Mouse (Mus musculus) CD4-positive naive resting alpha-beta T cell, adult 57 days (primary cell): Measurements from ENCODE around the gene Clec1b. TPM values are rescaled to one million over a fixed set of nuclear protein-coding genes. Genes with fewer than 3 reads are reported as not detected.

Source experiments
- total RNA-seq: library from RNA; stranded (reverse); gene quantifications from one replicate; pipeline ENCODE4 v1.2.4, GENCODE M21; 2023

Gene Clec1b
- not detected for total RNA-seq

DNA sequence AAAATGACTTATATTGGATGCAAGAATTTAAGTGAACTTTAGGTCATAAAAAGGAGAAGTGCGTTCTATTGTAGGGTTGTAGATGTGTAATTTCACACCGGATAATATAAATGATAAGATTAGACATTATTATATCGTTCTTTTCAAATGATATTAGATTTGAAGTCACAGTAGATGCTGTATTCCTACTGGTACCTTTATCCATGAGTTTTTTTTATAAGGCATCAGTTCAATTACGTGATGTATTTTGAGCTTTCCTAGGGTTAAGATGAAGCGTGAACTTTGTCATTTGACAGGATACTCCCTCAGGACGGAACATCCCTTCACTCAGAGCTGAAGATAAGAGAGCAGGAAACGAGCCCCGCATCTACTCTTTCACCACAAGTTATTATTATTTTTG, at the start of gene Clec1b:
Gene Clec1b, plus strand, starts transcription at position 301 of the 400 bp plus-strand sequence.

DNA sequence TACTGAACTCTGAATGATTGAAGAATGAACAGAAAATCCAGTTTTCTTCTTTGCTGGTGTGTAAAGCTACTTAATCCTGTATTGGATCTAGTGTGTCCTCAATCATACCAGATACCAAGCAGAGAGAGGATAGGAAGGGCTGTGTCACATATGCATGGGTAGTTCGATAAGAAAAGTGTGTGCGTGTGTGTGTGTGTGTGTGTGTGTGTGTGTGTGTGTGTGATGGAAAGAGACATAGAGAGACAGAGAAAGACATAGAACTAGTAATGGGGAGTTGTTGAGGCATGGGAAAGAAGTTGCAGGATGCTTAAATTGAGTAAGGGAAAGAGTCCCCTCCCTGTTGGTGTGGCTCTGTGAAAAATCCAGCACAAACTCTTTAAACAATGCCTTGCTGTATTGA, 11.3 kb upstream of the Clec1b start, which contains the start of gene Clec12b:
Gene Clec12b, minus strand, starts transcription at position 101 of the 400 bp plus-strand sequence.

DNA sequence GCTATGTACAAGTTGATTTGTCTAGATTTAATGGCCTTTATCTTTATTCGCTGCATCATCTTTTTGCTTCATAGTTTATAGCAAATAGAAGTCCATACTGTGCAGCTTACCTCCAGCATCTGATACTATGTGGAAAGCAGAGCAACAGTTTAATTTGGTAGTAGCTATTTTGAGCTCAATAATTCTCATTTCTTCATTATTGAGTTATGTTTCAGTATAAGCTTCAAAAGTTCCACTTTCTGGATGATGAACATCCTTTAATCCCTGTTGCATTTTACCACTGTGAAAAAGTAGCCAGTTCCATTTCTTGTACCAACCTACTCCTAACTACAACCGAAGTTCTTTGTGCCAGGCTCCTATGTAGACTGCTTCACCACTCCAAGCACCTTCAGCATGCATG, 11.5 kb downstream of the Clec1b start, which contains the start of gene Clec9a:
Gene Clec9a, plus strand, starts transcription at position 301 of the 400 bp plus-strand sequence.

DNA sequence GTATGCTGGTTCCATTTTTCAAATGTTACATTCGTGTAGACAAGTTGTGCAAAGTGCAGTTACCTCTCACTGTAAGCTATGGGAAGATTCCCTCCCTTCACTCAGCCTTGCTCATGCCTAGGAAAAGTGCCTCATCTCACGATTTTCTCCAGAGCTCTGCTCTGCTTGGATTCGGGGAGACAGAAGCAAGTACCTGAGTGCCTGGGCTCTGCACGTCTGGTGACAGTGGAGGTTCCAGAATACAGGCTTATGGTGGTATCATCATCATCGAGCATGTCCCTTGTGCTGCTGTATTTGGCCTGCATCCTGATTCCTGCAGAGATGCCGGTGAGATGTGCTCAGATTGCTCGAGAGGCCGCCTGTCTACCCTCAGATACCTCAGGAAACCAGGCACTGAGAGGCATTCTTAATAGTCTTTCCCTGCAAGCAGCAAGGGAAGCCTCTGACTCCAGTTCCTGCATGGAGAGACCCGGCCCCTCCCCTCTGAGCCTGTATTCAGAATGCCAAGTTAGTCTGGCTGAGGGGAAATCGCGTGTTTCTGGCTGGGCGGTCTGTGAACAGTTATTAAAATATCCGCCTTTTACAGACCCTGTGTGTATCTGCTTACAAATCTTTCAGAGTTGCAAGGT, 54.4 kb downstream of the Clec1b start, which contains the start of gene Clec1a:
Gene Clec1a, minus strand, starts transcription at position 590 of the 629 bp plus-strand sequence.

Other genes starting within 250 kb of the Clec1b start
- 196 TPM for gene Clec2d, start 216.7 kb upstream of the Clec1b start, total RNA-seq
- 621 TPM for gene Cd69, start 121.9 kb upstream of the Clec1b start, total RNA-seq
- not detected for gene 4922502D21Rik, start 65.5 kb upstream of the Clec1b start, total RNA-seq
- gene Clec12a, start 54.6 kb upstream of the Clec1b start, total RNA-seq: 1.3 TPM
- gene Clec12b, start 11.4 kb upstream of the Clec1b start, total RNA-seq: not detected
- gene Clec9a, start 11.6 kb downstream of the Clec1b start, total RNA-seq: 2.5 TPM
- not detected for gene Clec1a, start 54.7 kb downstream of the Clec1b start, total RNA-seq
- not detected for gene Olr1, start 109.9 kb downstream of the Clec1b start, total RNA-seq
- gene Tmem52b, start 115.3 kb downstream of the Clec1b start, total RNA-seq: not detected
- gene Gabarapl1, start 135.9 kb downstream of the Clec1b start, total RNA-seq: 14.8 TPM
- gene Klre1, start 180.6 kb downstream of the Clec1b start, total RNA-seq: 6.3 TPM
- 82.5 TPM for gene Klrd1, start 194.5 kb downstream of the Clec1b start, total RNA-seq
- 4.8 TPM for gene Klrk1, start 226.6 kb downstream of the Clec1b start, total RNA-seq
- 1.7 TPM for gene Klrc3, start 246.0 kb downstream of the Clec1b start, total RNA-seq